Mouse (Mus musculus): ENCODE measurements at regions not wholly inside any gene's neighbourhood (a gene's known extent, or its start where the extent isn't known, plus 50 kb on each side); places are given as distances from the start of the nearest gene placed in this dataset.
A peak's percentile ranks its signal among the peaks of the same experiment; 100 is the strongest.

- DNase-seq: peak in 1 of 2 experiments; percentile 51
Measured at GRCm38 (mm10) chr13:52017598-52018190, 171.2 kb downstream of the Gadd45g start.

- DNase-seq: no peak
Measured at GRCm38 (mm10) chr13:52019647-52020046, 173.2 kb downstream of the Gadd45g start.

- DNase-seq: no peak
Measured at GRCm38 (mm10) chr13:52021150-52021549, 174.7 kb downstream of the Gadd45g start.

- no peak for DNase-seq
Measured at GRCm38 (mm10) chr13:52021828-52022227, 175.3 kb downstream of the Gadd45g start.

GRCm38 (mm10) chr13:52022529-52022928, 176.1 kb downstream of the Gadd45g start:
- DNase-seq: no peak

- peak; percentile 87 to 90 for DNase-seq
Measured at GRCm38 (mm10) chr13:52024349-52024748, 177.9 kb downstream of the Gadd45g start.

- DNase-seq: peak; percentile 46 to 68
Measured at GRCm38 (mm10) chr13:52024832-52025481, 178.5 kb downstream of the Gadd45g start.

- DNase-seq: no peak
Measured at GRCm38 (mm10) chr13:52025482-52025848, 179.0 kb downstream of the Gadd45g start.

- no peak for DNase-seq
Measured at GRCm38 (mm10) chr13:52026291-52026690, 179.8 kb downstream of the Gadd45g start.

- DNase-seq: no peak
Measured at GRCm38 (mm10) chr13:52029868-52030422, 183.5 kb downstream of the Gadd45g start.

- peak in 1 of 2 experiments; percentile 26 for DNase-seq
Measured at GRCm38 (mm10) chr13:52031465-52031864, 185.0 kb downstream of the Gadd45g start.

GRCm38 (mm10) chr13:52035731-52036130, 189.3 kb downstream of the Gadd45g start:
- peak in 1 of 2 experiments; percentile 36 for DNase-seq

- DNase-seq: no peak
Measured at GRCm38 (mm10) chr13:52036351-52036750, 189.9 kb downstream of the Gadd45g start.

- no peak for DNase-seq
Measured at GRCm38 (mm10) chr13:52037218-52037617, 190.7 kb downstream of the Gadd45g start.

- peak; percentile 56 to 67 for DNase-seq
Measured at GRCm38 (mm10) chr13:52041467-52042421, 195.3 kb downstream of the Gadd45g start.

GRCm38 (mm10) chr13:52042867-52043266, 196.4 kb downstream of the Gadd45g start:
- DNase-seq: peak in 1 of 2 experiments; percentile 38

- DNase-seq: no peak
Measured at GRCm38 (mm10) chr13:52043916-52044315, 197.4 kb downstream of the Gadd45g start.

GRCm38 (mm10) chr13:52045349-52045748, 198.9 kb downstream of the Gadd45g start:
- DNase-seq: no peak

- no peak for DNase-seq
Measured at GRCm38 (mm10) chr13:52046020-52046419, 199.5 kb downstream of the Gadd45g start.

GRCm38 (mm10) chr13:52046700-52047099, 200.2 kb downstream of the Gadd45g start:
- no peak for DNase-seq

- no peak for DNase-seq
Measured at GRCm38 (mm10) chr13:52047937-52048336, 201.5 kb downstream of the Gadd45g start.

- peak; percentile 60 to 65 for DNase-seq
Measured at GRCm38 (mm10) chr13:52048777-52049176, 202.3 kb downstream of the Gadd45g start.

- no peak for DNase-seq
Measured at GRCm38 (mm10) chr13:52049249-52049648, 202.8 kb downstream of the Gadd45g start.
